Mouse (Mus musculus): ENCODE results near the gene Mrpl33. TPM values are rescaled to one million over a fixed set of nuclear protein-coding genes. Genes with fewer than 3 reads are reported as not detected.
"Not testable (repeated sequence)": the region's sequence is repeated elsewhere in the genome, so short reads cannot be mapped to it uniquely, and the experiment has no call there.

Mrpl33 gene
- total and polyA plus RNA-seq, 2 experiments from 2014 or later: 82.5 to 293 TPM

- Histone ChIP-seq H3K36me3 (ENCODE audit: insufficient read depth, low read length) (peaks cover 8% of the 10 kb centered on the region; the same call in 1 of the 2 replicates), H3K4me1 (ENCODE audit: insufficient read depth, low read length) (peaks cover 12% of the 10 kb centered on the region), H3K4me2 (ENCODE audit: low read depth, low read length) (peak overlapping the region; percentile 75), H3K27me3 (ENCODE audit: insufficient read depth, low read length) (no peaks in the 10 kb centered on the region), H3K27ac (peak overlapping the region; percentile 86), H3K9me3 (ENCODE audit: low read length) (no peaks in the 10 kb centered on the region), H3K4me3 (ENCODE audit: low read length) (peak overlapping the region; percentile 78), H3K9ac (replicated peaks; ENCODE audit: low read length) (peak overlapping the region; percentile 74)
- 40% methylated on average over 6 of the region's 6 CpGs for WGBS
- no peak for ATAC-seq
- no peak for DNase-seq (ENCODE audit: low spot score)
- no peak for TF ChIP-seq CTCF (IDR thresholded peaks at IDR 0.05; ENCODE audit: low read depth)
These were observed 17.7 kb downstream of the Mrpl33 start for GRCm38 (mm10) chr5:31614339-31615025.

- H3K9me3 ChIP-seq (ENCODE audit: low read length): no peaks in the 10 kb centered on the region
- peaks cover 5% of the 10 kb centered on the region; the same call in 1 of the 2 replicates for H3K4me1 ChIP-seq (ENCODE audit: insufficient read depth, low read length)
- peaks cover 12% of the 10 kb centered on the region; the same call in 1 of the 2 replicates for H3K36me3 ChIP-seq (ENCODE audit: insufficient read depth, low read length)
- no peak for TF ChIP-seq CTCF (IDR thresholded peaks at IDR 0.05; ENCODE audit: low read depth)
- DNase-seq (ENCODE audit: low spot score) (no peak), ATAC-seq (no peak)
- no peaks in the 10 kb centered on the region for H3K27me3 ChIP-seq (ENCODE audit: insufficient read depth, low read length)
- H3K4me3 ChIP-seq (ENCODE audit: low read length): no peak overlapping the region
- no peak overlapping the region for H3K27ac ChIP-seq
- 93% methylated on average over 3 of the region's 3 CpGs for WGBS
- no peak overlapping the region for H3K4me2 ChIP-seq (ENCODE audit: low read depth, low read length)
- no peak overlapping the region for H3K9ac ChIP-seq (replicated peaks; ENCODE audit: low read length)
These were observed 23.6 kb downstream of the Mrpl33 start for GRCm38 (mm10) chr5:31620326-31620725.

DNA sequence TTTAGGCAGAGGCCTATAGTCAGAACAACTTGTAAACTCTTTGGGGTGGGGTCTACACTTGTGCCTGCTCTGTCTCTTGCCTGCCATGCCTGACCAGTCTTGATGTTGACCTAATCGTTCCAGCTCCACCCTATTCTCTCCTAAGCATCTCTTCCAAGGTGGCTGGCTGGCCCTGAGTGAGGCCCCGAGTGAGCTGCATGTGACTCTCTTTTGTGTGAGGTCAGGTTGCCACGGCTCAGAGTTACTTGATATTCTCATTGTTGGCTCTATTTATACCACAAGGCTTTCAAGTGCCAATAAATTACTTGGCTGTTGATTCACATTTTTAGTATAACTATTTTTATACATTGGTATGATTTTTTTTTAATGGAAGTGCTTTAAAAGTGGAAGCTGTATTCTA is 30.4 kb downstream of the Mrpl33 start:
- Histone ChIP-seq H3K9me3 (ENCODE audit: low read length) (no peaks in the 10 kb centered on the region), H3K4me3 (ENCODE audit: low read length) (no peak overlapping the region), H3K36me3 (ENCODE audit: insufficient read depth, low read length) (no peaks in the 10 kb centered on the region), H3K27ac (no peak overlapping the region), H3K4me2 (ENCODE audit: low read depth, low read length) (no peak overlapping the region), H3K9ac (replicated peaks; ENCODE audit: low read length) (no peak overlapping the region), H3K4me1 (ENCODE audit: insufficient read depth, low read length) (no peaks in the 10 kb centered on the region), H3K27me3 (ENCODE audit: insufficient read depth, low read length) (no peaks in the 10 kb centered on the region)
- ATAC-seq (no peak), DNase-seq (ENCODE audit: low spot score) (no peak)
- no peak for TF ChIP-seq CTCF (IDR thresholded peaks at IDR 0.05; ENCODE audit: low read depth)
- 30% methylated on average over 3 of the region's 3 CpGs for WGBS

DNA sequence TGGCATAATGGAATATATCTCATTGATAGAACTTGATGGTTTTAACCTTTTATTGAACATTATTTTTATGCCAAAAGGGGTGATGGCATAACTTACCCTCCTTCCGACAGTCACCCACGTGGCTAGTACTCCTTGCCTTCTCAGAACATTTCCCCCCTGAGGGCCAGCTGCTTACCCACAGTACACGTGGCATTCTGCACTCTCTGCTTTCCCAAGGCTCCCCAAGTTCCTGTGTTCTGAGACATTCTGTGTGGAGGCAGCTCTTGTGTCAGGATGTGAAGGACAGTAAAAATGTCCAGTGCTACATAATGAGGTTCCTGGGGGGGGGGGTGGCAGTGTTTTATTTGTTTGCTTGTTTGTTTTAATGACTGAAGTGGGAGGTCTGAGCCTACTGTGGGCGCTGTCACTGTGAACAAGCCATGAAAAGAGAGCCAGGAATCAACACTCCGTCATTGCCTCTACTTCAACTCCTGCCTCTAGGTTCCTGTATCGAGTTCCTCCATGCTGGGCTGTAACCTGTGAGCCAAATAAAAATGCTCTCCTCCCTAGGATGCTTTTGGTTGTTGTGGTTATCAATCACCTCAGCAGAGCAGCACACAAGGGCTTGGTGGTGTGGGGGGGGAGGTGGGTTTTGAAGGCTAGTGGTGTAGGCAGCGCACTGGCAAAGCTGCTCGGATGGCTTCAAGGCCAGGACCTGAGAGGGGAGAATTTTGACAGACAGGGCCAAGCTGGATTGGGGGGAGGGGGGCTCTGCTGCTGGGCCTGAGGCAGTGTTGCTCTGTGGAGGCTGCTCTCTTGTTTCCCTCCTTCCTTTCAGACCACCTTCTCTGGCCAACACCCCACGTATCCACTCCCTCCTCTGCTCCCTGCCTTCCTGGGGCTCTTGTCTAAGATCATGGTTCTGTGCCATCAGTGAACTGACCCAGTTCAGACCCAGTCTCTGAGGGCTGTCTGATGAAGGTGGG is 31.1 kb downstream of the Mrpl33 start:
- 61% methylated on average over 9 of the region's 9 CpGs for WGBS
- ATAC-seq: no peak
- TF ChIP-seq CTCF (IDR thresholded peaks at IDR 0.05; ENCODE audit: low read depth): no peak

GRCm38 (mm10) chr5:31628555-31628954 is 31.8 kb downstream of the Mrpl33 start:
- H3K4me1 ChIP-seq (ENCODE audit: insufficient read depth, low read length): no peaks in the 10 kb centered on the region

More for the DNA sequence above, 31.1 kb downstream of the Mrpl33 start:
- H3K4me2 ChIP-seq (ENCODE audit: low read depth, low read length): no peak overlapping the region
- no peaks in the 10 kb centered on the region for H3K36me3 ChIP-seq (ENCODE audit: insufficient read depth, low read length)
- H3K4me3 ChIP-seq (ENCODE audit: low read length): no peak overlapping the region
- H3K9ac ChIP-seq (replicated peaks; ENCODE audit: low read length): no peak overlapping the region
- H3K27me3 ChIP-seq (ENCODE audit: insufficient read depth, low read length): no peaks in the 10 kb centered on the region
- H3K9me3 ChIP-seq (ENCODE audit: low read length): no peaks in the 10 kb centered on the region
- H3K27ac ChIP-seq: no peak overlapping the region
- H3K4me1 ChIP-seq (ENCODE audit: insufficient read depth, low read length): no peaks in the 10 kb centered on the region
- no peak for DNase-seq (ENCODE audit: low spot score)

DNA sequence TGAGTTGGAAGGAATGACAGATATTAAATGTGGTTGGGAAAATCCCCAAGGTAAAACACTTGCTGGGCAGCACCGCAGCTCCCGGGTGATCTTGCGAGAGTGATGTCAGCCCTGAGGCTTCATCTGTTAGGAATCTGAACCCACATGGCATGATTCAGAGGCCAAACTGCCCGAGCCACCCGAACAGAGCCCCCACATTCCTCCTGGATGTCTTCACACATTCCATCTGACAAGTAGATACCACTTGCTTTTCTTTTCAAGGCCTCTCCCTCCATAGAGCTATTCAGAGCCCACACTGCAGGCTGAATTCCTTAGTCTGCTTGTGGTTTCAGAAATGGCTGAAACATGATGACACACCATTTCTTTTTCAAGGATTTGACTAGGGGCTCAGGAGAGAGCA is 33.3 kb downstream of the Mrpl33 start:
- no peak for ATAC-seq
- TF ChIP-seq CTCF (IDR thresholded peaks at IDR 0.05; ENCODE audit: low read depth): no peak
- H3K27me3 ChIP-seq (ENCODE audit: insufficient read depth, low read length): no peaks in the 10 kb centered on the region
- no peaks in the 10 kb centered on the region for H3K9me3 ChIP-seq (ENCODE audit: low read length)
- DNase-seq (ENCODE audit: low spot score): no peak
- no peaks in the 10 kb centered on the region for H3K4me1 ChIP-seq (ENCODE audit: insufficient read depth, low read length)
- WGBS: 48% methylated on average over 5 of the region's 5 CpGs
- no peak overlapping the region for H3K4me2 ChIP-seq (ENCODE audit: low read depth, low read length)
- no peaks in the 10 kb centered on the region for H3K36me3 ChIP-seq (ENCODE audit: insufficient read depth, low read length)
- H3K4me3 ChIP-seq (ENCODE audit: low read length): no peak overlapping the region
- H3K27ac ChIP-seq: no peak overlapping the region
- no peak overlapping the region for H3K9ac ChIP-seq (replicated peaks; ENCODE audit: low read length)

More at GRCm38 (mm10) chr5:31628555-31628954, 31.8 kb downstream of the Mrpl33 start:
- Histone ChIP-seq H3K27me3 (ENCODE audit: insufficient read depth, low read length) (no peaks in the 10 kb centered on the region), H3K9ac (replicated peaks; ENCODE audit: low read length) (no peak overlapping the region), H3K9me3 (ENCODE audit: low read length) (no peaks in the 10 kb centered on the region), H3K27ac (no peak overlapping the region), H3K4me3 (ENCODE audit: low read length) (no peak overlapping the region), H3K4me2 (ENCODE audit: low read depth, low read length) (no peak overlapping the region), H3K36me3 (ENCODE audit: insufficient read depth, low read length) (no peaks in the 10 kb centered on the region)
- DNase-seq (ENCODE audit: low spot score) (no peak), ATAC-seq (no peak)
- TF ChIP-seq CTCF (IDR thresholded peaks at IDR 0.05; ENCODE audit: low read depth): no peak
- WGBS: 87% methylated on average over 8 of the region's 8 CpGs

DNA sequence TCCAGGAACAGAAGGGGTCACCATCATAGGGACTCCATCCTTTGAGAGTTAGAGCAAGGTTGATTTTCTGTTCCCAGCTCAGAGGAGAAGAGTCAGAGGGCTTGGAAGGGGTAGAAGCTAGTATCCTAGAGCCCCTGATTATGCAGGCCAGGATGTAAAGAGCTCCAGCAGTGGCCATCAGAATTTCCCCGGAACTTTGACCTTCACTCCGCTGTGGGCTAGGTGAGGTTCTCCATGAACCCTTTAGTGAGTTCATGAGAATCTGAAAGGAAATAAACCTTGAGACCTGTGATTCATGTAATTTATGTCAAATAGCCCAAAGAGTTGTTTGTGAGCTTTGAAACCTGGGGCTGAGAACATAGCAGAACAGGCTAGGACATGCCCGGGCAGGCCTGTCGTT is 34.4 kb downstream of the Mrpl33 start:
- DNase-seq (ENCODE audit: low spot score); H3K27ac ChIP-seq; H3K9me3 ChIP-seq (ENCODE audit: low read length); H3K4me2 ChIP-seq (ENCODE audit: low read depth, low read length); H3K36me3 ChIP-seq (ENCODE audit: insufficient read depth, low read length); H3K9ac ChIP-seq (replicated peaks; ENCODE audit: low read length); H3K4me1 ChIP-seq (ENCODE audit: insufficient read depth, low read length); ATAC-seq; H3K4me3 ChIP-seq (ENCODE audit: low read length); H3K27me3 ChIP-seq (ENCODE audit: insufficient read depth, low read length): not testable (repeated sequence)
- 99% methylated on average over 4 of the region's 4 CpGs for WGBS
